Mouse (Mus musculus) forebrain, embryonic 15.5 days (tissue): ENCODE measurements around the gene Plppr2. TPM values are rescaled to one million over a fixed set of nuclear protein-coding genes. Genes with fewer than 3 reads are reported as not detected.

Source experiments
- ATAC-seq: fragments of 200-750 bp; cut with Nextera tagmentation; replicated peaks from 2 replicates; pipeline ENCODE4 v1.8.0; 2017; ENCODE audit warnings: mild to moderate bottlenecking, moderate TSS enrichment, moderate library complexity
- H3K27ac ChIP-seq: fragments of 300-500 bp; sonication (generic); replicated peaks from 2 replicates; pipeline ENCODE4 v1.5.1; 2015; ENCODE audit warnings: mild to moderate bottlenecking, inconsistent platforms
- H3K27me3 ChIP-seq: fragments of 300-500 bp; sonication (generic); 2 replicates; pipeline ENCODE4 v1.6.1; 2015; ENCODE audit warnings: inconsistent platforms
- H3K36me3 ChIP-seq: fragments of 300-500 bp; sonication (generic); 2 replicates; pipeline ENCODE4 v1.6.1; 2015; ENCODE audit warnings: mild to moderate bottlenecking, inconsistent platforms
- H3K4me1 ChIP-seq: fragments of 300-500 bp; sonication (generic); 2 replicates; pipeline ENCODE4 v1.6.1; 2015; ENCODE audit warnings: inconsistent platforms
- H3K4me2 ChIP-seq: fragments of 300-500 bp; sonication (generic); replicated peaks from 2 replicates; pipeline ENCODE4 v1.6.1; 2015; ENCODE audit warnings: mild to moderate bottlenecking, inconsistent platforms
- H3K4me3 ChIP-seq: fragments of 300-500 bp; sonication (generic); 2 replicates; pipeline ENCODE4 v1.5.1; 2015; ENCODE audit warnings: mild to moderate bottlenecking, inconsistent platforms
- H3K9ac ChIP-seq: fragments of 300-500 bp; sonication (generic); replicated peaks from 2 replicates; pipeline ENCODE4 v1.6.1; 2015; ENCODE audit warnings: mild to moderate bottlenecking, inconsistent platforms
- H3K9me3 ChIP-seq: fragments of 300-500 bp; sonication (generic); 2 replicates; pipeline ENCODE4 v1.6.1; 2016; ENCODE audit warnings: inconsistent platforms
- WGBS: fragments of 180-500 bp; shearing (Covaris S2); methylation state at CpG from one replicate; pipeline ENCODE4 v1.1.7; 2015; ENCODE audit warnings: mixed read lengths; 5-methylcytosine and 5-hydroxymethylcytosine counted together
- polyA plus RNA-seq: library from polyadenylated mRNA; unstranded; fragments of >200 nt; fragmentation: Nextera tagmentation; extraction: Ambion mirVana; gene quantifications from 2 replicates; pipeline ENCODE4 v1.2.1, GENCODE M21; 2015

Plppr2 gene
- polyA plus RNA-seq, 1 experiment from 2014 or later = 73.0 TPM

- Histone ChIP-seq H3K4me3 (no peak overlapping the region), H3K27me3 (no peaks in the 10 kb centered on the region), H3K27ac (no peak overlapping the region), H3K4me2 (no peak overlapping the region), H3K36me3 (no peaks in the 10 kb centered on the region), H3K4me1 (peaks cover 16% of the 10 kb centered on the region), H3K9me3 (no peaks in the 10 kb centered on the region), H3K9ac (no peak overlapping the region)
- WGBS = 93% methylated on average over 4 of the region's 4 CpGs
- ATAC-seq = no peak
Measured at GRCm38 (mm10) chr9:21923036-21923435, 13.8 kb upstream of the Plppr2 start.

- H3K4me1 ChIP-seq = peaks cover 11% of the 10 kb centered on the region
- no peak for ATAC-seq
- 79% methylated on average over 3 of the region's 3 CpGs for WGBS
Measured at GRCm38 (mm10) chr9:21923490-21924098, 13.2 kb upstream of the Plppr2 start.

GRCm38 (mm10) chr9:21924099-21924493, 12.7 kb upstream of the Plppr2 start:
- Histone ChIP-seq H3K9me3 (no peaks in the 10 kb centered on the region), H3K27me3 (no peaks in the 10 kb centered on the region), H3K4me1 (peaks cover 11% of the 10 kb centered on the region), H3K36me3 (no peaks in the 10 kb centered on the region), H3K9ac (no peak overlapping the region), H3K27ac (no peak overlapping the region), H3K4me3 (no peak overlapping the region), H3K4me2 (no peak overlapping the region)
- WGBS = 75% methylated on average over 6 of the region's 6 CpGs
- ATAC-seq = no peak

More at GRCm38 (mm10) chr9:21923490-21924098, 13.2 kb upstream of the Plppr2 start:
- no peaks in the 10 kb centered on the region for H3K36me3 ChIP-seq
- no peak overlapping the region for H3K4me2 ChIP-seq
- H3K4me3 ChIP-seq = no peak overlapping the region
- no peak overlapping the region for H3K9ac ChIP-seq
- H3K9me3 ChIP-seq = no peaks in the 10 kb centered on the region
- no peak overlapping the region for H3K27ac ChIP-seq
- H3K27me3 ChIP-seq = no peaks in the 10 kb centered on the region

- no peak overlapping the region for H3K4me3 ChIP-seq
- H3K4me1 ChIP-seq = peaks cover 11% of the 10 kb centered on the region
- H3K36me3 ChIP-seq = no peaks in the 10 kb centered on the region
- WGBS = 88% methylated on average over 3 of the region's 3 CpGs
- H3K27ac ChIP-seq = no peak overlapping the region
- H3K9me3 ChIP-seq = no peaks in the 10 kb centered on the region
- no peak overlapping the region for H3K9ac ChIP-seq
- ATAC-seq = no peak
- no peak overlapping the region for H3K4me2 ChIP-seq
- H3K27me3 ChIP-seq = no peaks in the 10 kb centered on the region
Measured at GRCm38 (mm10) chr9:21925034-21925433, 11.8 kb upstream of the Plppr2 start.

GRCm38 (mm10) chr9:21925506-21925905, 11.3 kb upstream of the Plppr2 start:
- 96% methylated on average over 1 of the region's 1 CpGs for WGBS
- Histone ChIP-seq H3K4me3 (no peak overlapping the region), H3K36me3 (no peaks in the 10 kb centered on the region), H3K9ac (no peak overlapping the region), H3K27ac (no peak overlapping the region), H3K27me3 (no peaks in the 10 kb centered on the region), H3K9me3 (no peaks in the 10 kb centered on the region), H3K4me1 (peaks cover 11% of the 10 kb centered on the region), H3K4me2 (no peak overlapping the region)
- ATAC-seq = no peak

GRCm38 (mm10) chr9:21926155-21926554, 10.7 kb upstream of the Plppr2 start:
- Histone ChIP-seq H3K4me1 (peaks cover 11% of the 10 kb centered on the region), H3K27ac (no peak overlapping the region), H3K27me3 (no peaks in the 10 kb centered on the region), H3K4me3 (peak overlapping the region; percentile 54), H3K9me3 (no peaks in the 10 kb centered on the region), H3K9ac (peak overlapping the region; percentile 24; the same call in 1 of the 2 replicates), H3K4me2 (peak overlapping the region; percentile 69), H3K36me3 (no peaks in the 10 kb centered on the region)
- WGBS = 79% methylated on average over 6 of the region's 6 CpGs
- ATAC-seq = no peak

GRCm38 (mm10) chr9:21926784-21927183, 10.0 kb upstream of the Plppr2 start:
- Histone ChIP-seq H3K9ac (peak overlapping the region; percentile 71), H3K27me3 (no peaks in the 10 kb centered on the region), H3K4me3 (peak overlapping the region; percentile 54), H3K27ac (peak overlapping the region; percentile 80), H3K4me1 (peaks cover 11% of the 10 kb centered on the region), H3K4me2 (peak overlapping the region; percentile 69), H3K36me3 (no peaks in the 10 kb centered on the region), H3K9me3 (no peaks in the 10 kb centered on the region)
- 0 out of 2 replicates have a peak, but pooled peaks have one; percentile 3 for ATAC-seq
- under 1% methylated on average over 6 of the region's 6 CpGs for WGBS

- peak within 1 kb of the TSS; percentile 54 for H3K4me3 ChIP-seq
- under 1% methylated on average over 28 of the region's 28 CpGs for WGBS
- peak within 1 kb of the TSS; percentile 69 for H3K4me2 ChIP-seq
- H3K27ac ChIP-seq = peak within 1 kb of the TSS; percentile 80
- H3K36me3 ChIP-seq = no peaks in the 10 kb centered on the region
- H3K27me3 ChIP-seq = no peaks in the 10 kb centered on the region
- H3K9ac ChIP-seq = peak within 1 kb of the TSS; percentile 71
- H3K9me3 ChIP-seq = no peaks in the 10 kb centered on the region
- peaks cover 11% of the 10 kb centered on the region for H3K4me1 ChIP-seq
- ATAC-seq = peak; percentile 97
Measured at GRCm38 (mm10) chr9:21927208-21927753, 9.6 kb upstream of the Plppr2 start, which contains the start of the genes Ccdc159 and Tmem205. Gene Ccdc159 (plus strand): TSS chr9:21927471. Gene Tmem205 (minus strand): TSS chr9:21927556.

- Histone ChIP-seq H3K27me3 (no peaks in the 10 kb centered on the region), H3K4me2 (no peak overlapping the region), H3K9me3 (no peaks in the 10 kb centered on the region), H3K9ac (no peak overlapping the region), H3K27ac (no peak overlapping the region), H3K4me3 (no peak overlapping the region), H3K4me1 (peaks cover 11% of the 10 kb centered on the region), H3K36me3 (no peaks in the 10 kb centered on the region)
- 83% methylated on average over 3 of the region's 3 CpGs for WGBS
- no peak for ATAC-seq
Measured at GRCm38 (mm10) chr9:21929208-21929607, 7.6 kb upstream of the Plppr2 start.

- Histone ChIP-seq H3K27me3 (no peaks in the 10 kb centered on the region), H3K27ac (no peak overlapping the region), H3K4me1 (peaks cover 7% of the 10 kb centered on the region), H3K36me3 (no peaks in the 10 kb centered on the region), H3K9me3 (no peaks in the 10 kb centered on the region), H3K4me3 (no peak overlapping the region), H3K4me2 (no peak overlapping the region), H3K9ac (no peak overlapping the region)
- no peak for ATAC-seq
- WGBS = 58% methylated on average over 2 of the region's 2 CpGs
Measured at GRCm38 (mm10) chr9:21932006-21932405, 4.8 kb upstream of the Plppr2 start.

- Histone ChIP-seq H3K4me1 (peaks cover 9% of the 10 kb centered on the region), H3K9ac (no peak overlapping the region), H3K4me3 (no peak overlapping the region), H3K36me3 (no peaks in the 10 kb centered on the region), H3K4me2 (no peak overlapping the region), H3K27me3 (no peaks in the 10 kb centered on the region), H3K27ac (no peak overlapping the region), H3K9me3 (no peaks in the 10 kb centered on the region)
- 53% methylated on average over 12 of the region's 12 CpGs for WGBS
- ATAC-seq = no peak
Measured at GRCm38 (mm10) chr9:21932445-21933137, 4.2 kb upstream of the Plppr2 start.

- Histone ChIP-seq H3K27me3 (no peaks in the 10 kb centered on the region), H3K4me1 (peaks cover 24% of the 10 kb centered on the region), H3K4me2 (no peak overlapping the region), H3K27ac (no peak overlapping the region), H3K36me3 (peaks cover under 1% of the 10 kb centered on the region; the same call in 1 of the 2 replicates), H3K4me3 (no peak overlapping the region), H3K9ac (no peak overlapping the region), H3K9me3 (no peaks in the 10 kb centered on the region)
- WGBS = 91% methylated on average over 12 of the region's 12 CpGs
- ATAC-seq = no peak
Measured at GRCm38 (mm10) chr9:21934021-21934420, 2.8 kb upstream of the Plppr2 start.
